In genomic region chr9:78154211-78154977, GRCm38 (mm10) we compare ENCODE assay signal across 15 mouse cellular contexts. TPM values are rescaled to one million over a fixed set of nuclear protein-coding genes. Genes with fewer than 3 reads are reported as not detected.
A peak's percentile ranks its signal among the peaks of the same experiment; 100 is the strongest.
DNase-seq lines count a peak whose midpoint lies in the region; ATAC-seq and TF ChIP-seq lines count a peak whose summit lies in the region.
"Had no signal": no experiment of that assay in that cellular context is flagged by ENCODE, and none has a peak within 500 bp of the region (broad histone marks: within the 10 kb centered on the region; RNA-seq: fewer than 3 reads in every experiment).

No protein-coding gene starts in this region.

- H3K27ac ChIP-seq in gastrocnemius, adult 2 months = peak overlapping the region; percentile 12; the same call in 1 of the 2 replicates
- no peak overlapping the region for H3K27ac ChIP-seq in intestine, postnatal 0 days (ENCODE audit: low read depth, low read length)
- no peak overlapping the region for H3K27ac ChIP-seq in intestine, embryonic 16.5 days (ENCODE audit: low read length)
- no peak overlapping the region for H3K27ac ChIP-seq in left cerebral cortex, adult 2 months
- peak overlapping the region; percentile 69 for H3K27ac ChIP-seq in heart, embryonic 16.5 days (ENCODE audit: low read length)
- H3K27ac ChIP-seq: hindbrain, embryonic 12.5 days; limb, embryonic 12.5 days; midbrain, embryonic 13.5 days had no signal

- peaks cover 62% of the 10 kb centered on the region for H3K36me3 ChIP-seq in intestine, postnatal 0 days (ENCODE audit: control insufficient read depth, insufficient read depth)
- peaks cover 9% of the 10 kb centered on the region for H3K36me3 ChIP-seq in intestine, embryonic 16.5 days (ENCODE audit: control insufficient read depth, insufficient read depth, low read length)
- peaks cover 19% of the 10 kb centered on the region for H3K36me3 ChIP-seq in heart, embryonic 16.5 days (ENCODE audit: control insufficient read depth, insufficient read depth)

- DNase-seq in gastrocnemius, adult 2 months = no peak
- no peak for DNase-seq in gastrocnemius, adult 18-20 months (ENCODE audit: low spot score)
- DNase-seq in left cerebral cortex, adult 2 months (ENCODE audit: extremely low spot score in 1 of 2, low spot score in 2 of 2) = no peak
- DNase-seq in left cerebral cortex, adult 11 months (ENCODE audit: low spot score) = no peak
- DNase-seq: adrenal gland, adult 2 months; cerebellum, adult 11 months; cerebellum, postnatal 25 days; thymus, postnatal 25 days had no signal

- no peak overlapping the region for H3K9ac ChIP-seq in intestine, postnatal 0 days (ENCODE audit: low read depth, low read length)
- no peak overlapping the region for H3K9ac ChIP-seq in intestine, embryonic 16.5 days (ENCODE audit: low read depth, low read length)
- no peak overlapping the region for H3K9ac ChIP-seq in heart, embryonic 16.5 days (ENCODE audit: low read length)
- H3K9ac ChIP-seq: hindbrain, embryonic 12.5 days; limb, embryonic 12.5 days; midbrain, embryonic 13.5 days had no signal

- no peak overlapping the region for H3K4me3 ChIP-seq in gastrocnemius, adult 2 months
- H3K4me3 ChIP-seq in intestine, postnatal 0 days (ENCODE audit: low read depth, low read length) = no peak overlapping the region
- no peak overlapping the region for H3K4me3 ChIP-seq in intestine, embryonic 16.5 days (ENCODE audit: low read length)
- H3K4me3 ChIP-seq in left cerebral cortex, adult 2 months = no peak overlapping the region
- no peak overlapping the region for H3K4me3 ChIP-seq in heart, embryonic 16.5 days (ENCODE audit: low read length)
- H3K4me3 ChIP-seq: hindbrain, embryonic 12.5 days; limb, embryonic 12.5 days; midbrain, embryonic 13.5 days had no signal

- H3K27me3 ChIP-seq in intestine, postnatal 0 days (replicated peaks; ENCODE audit: control insufficient read depth, insufficient read depth, low read length) = no peaks in the 10 kb centered on the region
- H3K27me3 ChIP-seq in intestine, embryonic 16.5 days (replicated peaks; ENCODE audit: control insufficient read depth, insufficient read depth, low read length) = no peaks in the 10 kb centered on the region
- H3K27me3 ChIP-seq in heart, embryonic 16.5 days (ENCODE audit: control insufficient read depth, insufficient read depth, low read length) = no peaks in the 10 kb centered on the region
- H3K27me3 ChIP-seq: hindbrain, embryonic 12.5 days; limb, embryonic 12.5 days; midbrain, embryonic 13.5 days had no signal

- 76% methylated on average over 11 of the region's 11 CpGs for WGBS in intestine, postnatal 0 days
- 76% methylated on average over 11 of the region's 11 CpGs for WGBS in intestine, embryonic 16.5 days
- 52% methylated on average over 11 of the region's 11 CpGs for WGBS in heart, embryonic 16.5 days

- intact Hi-C loops in gastrocnemius, adult 2 months (cut with DNase I) = loop anchor here (1.0 kb wide), 1 partner anchor 41 kb away; no protein-coding TSS in a partner anchor
- intact Hi-C loops in left cerebral cortex, adult 2 months (cut with DNase I) = no loop called here

- no peaks in the 10 kb centered on the region for H3K9me3 ChIP-seq in intestine, postnatal 0 days (ENCODE audit: control insufficient read depth)
- H3K9me3 ChIP-seq in intestine, embryonic 16.5 days (ENCODE audit: control insufficient read depth, low read length) = no peaks in the 10 kb centered on the region
- no peaks in the 10 kb centered on the region for H3K9me3 ChIP-seq in heart, embryonic 16.5 days (replicated peaks; ENCODE audit: control insufficient read depth, low read length)
- H3K9me3 ChIP-seq: hindbrain, embryonic 12.5 days; limb, embryonic 12.5 days; midbrain, embryonic 13.5 days had no signal

- no peak overlapping the region for H3K4me2 ChIP-seq in intestine, postnatal 0 days (replicated peaks; ENCODE audit: low read depth)
- H3K4me2 ChIP-seq in intestine, embryonic 16.5 days (ENCODE audit: low read depth, low read length) = no peak overlapping the region
- H3K4me2 ChIP-seq in heart, embryonic 16.5 days (ENCODE audit: low read depth, low read length) = no peak overlapping the region
- H3K4me2 ChIP-seq: hindbrain, embryonic 12.5 days; limb, embryonic 12.5 days; midbrain, embryonic 13.5 days had no signal

- peak; percentile 45 for TF ChIP-seq CTCF in gastrocnemius, adult 2 months (IDR thresholded peaks at IDR 0.05)
- TF ChIP-seq CTCF in intestine, postnatal 0 days (IDR thresholded peaks at IDR 0.05; ENCODE audit: low read depth) = peak; percentile 24; the same call in 1 of the 2 replicates
- TF ChIP-seq CTCF in left cerebral cortex, adult 2 months (IDR thresholded peaks at IDR 0.05) = peak; percentile 20

- ATAC-seq in intestine, postnatal 0 days = no peak
- no peak; the same call in 1 of the 2 replicates for ATAC-seq in intestine, embryonic 16.5 days
- ATAC-seq in heart, embryonic 16.5 days (replicated peaks; ENCODE audit: extremely low read depth, insufficient read depth, low FRiP score) = peak; percentile 71; the same call in 1 of the 2 replicates
- ATAC-seq: inflammation-experienced regulatory T-cells, adult 6 months had no signal

- H3K4me1 ChIP-seq in intestine, postnatal 0 days (replicated peaks; ENCODE audit: control insufficient read depth, insufficient read depth, low read length) = no peaks in the 10 kb centered on the region
- H3K4me1 ChIP-seq in intestine, embryonic 16.5 days (ENCODE audit: control insufficient read depth, insufficient read depth, low read length) = no peaks in the 10 kb centered on the region
- peaks cover 10% of the 10 kb centered on the region for H3K4me1 ChIP-seq in heart, embryonic 16.5 days (ENCODE audit: control insufficient read depth, insufficient read depth, low read length)
- H3K4me1 ChIP-seq: hindbrain, embryonic 12.5 days; limb, embryonic 12.5 days; midbrain, embryonic 13.5 days had no signal

RNA-seq across cellular contexts. Expression of gene Gsta4, which starts 28.2 kb away (rescaled TPM):
- total RNA-seq in gastrocnemius, adult 2 months (2021) = 10 to 100 TPM; 10.3 to 22.8 TPM
- total RNA-seq in gastrocnemius, adult 18-20 months (2021) = 10 to 100 TPM; 22.0 to 23.9 TPM
- 23.3 and 36.2 TPM in 2 replicates for polyA plus RNA-seq in intestine, postnatal 0 days (2015; fragmentation: Nextera tagmentation; extraction: Ambion mirVana)
- polyA plus RNA-seq in intestine, embryonic 16.5 days (2015; fragmentation: Nextera tagmentation; extraction: Ambion mirVana) = 57.5 and 62.7 TPM in 2 replicates
- total RNA-seq in left cerebral cortex, adult 2 months (2021) = 10 to 100 TPM; 38.2 to 39.6 TPM
- 67.5 and 71.7 TPM in 2 replicates for polyA plus RNA-seq in heart, embryonic 16.5 days (2015; fragmentation: Nextera tagmentation; extraction: Ambion mirVana)

RNA-seq across cellular contexts. Expression of gene Ick, which starts 45.4 kb away (rescaled TPM):
- total RNA-seq in gastrocnemius, adult 2 months (2021) = 1 to 10 TPM; 5.0 to 6.4 TPM
- total RNA-seq in gastrocnemius, adult 18-20 months (2021) = 1 to 10 TPM; 4.3 to 4.7 TPM
- 27.3 and 28.2 TPM in 2 replicates for polyA plus RNA-seq in intestine, postnatal 0 days (2015; fragmentation: Nextera tagmentation; extraction: Ambion mirVana)
- 28.1 and 29.9 TPM in 2 replicates for polyA plus RNA-seq in intestine, embryonic 16.5 days (2015; fragmentation: Nextera tagmentation; extraction: Ambion mirVana)
- total RNA-seq in left cerebral cortex, adult 2 months (2021) = 10 to 100 TPM; 17.4 to 19.2 TPM
- 13.5 and 14.6 TPM in 2 replicates for polyA plus RNA-seq in heart, embryonic 16.5 days (2015; fragmentation: Nextera tagmentation; extraction: Ambion mirVana)

RNA-seq across cellular contexts. Expression of gene Fbxo9, which starts 45.5 kb away (rescaled TPM):
- 10 to 100 TPM; 43.3 to 49.0 TPM for total RNA-seq in gastrocnemius, adult 2 months (2021)
- 10 to 100 TPM; 39.6 to 43.4 TPM for total RNA-seq in gastrocnemius, adult 18-20 months (2021)
- polyA plus RNA-seq in intestine, postnatal 0 days (2015; fragmentation: Nextera tagmentation; extraction: Ambion mirVana) = 37.7 and 40.2 TPM in 2 replicates
- 39.8 and 43.3 TPM in 2 replicates for polyA plus RNA-seq in intestine, embryonic 16.5 days (2015; fragmentation: Nextera tagmentation; extraction: Ambion mirVana)
- 100 to 1,000 TPM; 106 to 115 TPM for total RNA-seq in left cerebral cortex, adult 2 months (2021)
- polyA plus RNA-seq in heart, embryonic 16.5 days (2015; fragmentation: Nextera tagmentation; extraction: Ambion mirVana) = 41.1 and 47.3 TPM in 2 replicates

Comparison
In these comparisons a context has a peak if more than half of its experiments do, and no peak if none do; other contexts are left out.
1. H3K27ac ChIP-seq: peak in gastrocnemius, adult 2 months (single experiment) and heart, embryonic 16.5 days (single experiment); none in intestine, postnatal 0 days (single experiment), intestine, embryonic 16.5 days (single experiment) and left cerebral cortex, adult 2 months (single experiment).
2. Peak in every context shown above with its lines, with median percentiles within 50 percentile points of each other: CTCF ChIP-seq.